Mouse (Mus musculus): Measurements from ENCODE around the gene Sel1l2.
"Not testable (repeated sequence)": the region's sequence is repeated elsewhere in the genome, so short reads cannot be mapped to it uniquely, and the experiment has no call there.

The Sel1l2 gene

GRCm38 (mm10) chr2:140203756-140204155 lies 185.8 kb downstream of the Sel1l2 start:
- DNase-seq, result no peak

GRCm38 (mm10) chr2:140202573-140202972 lies 186.9 kb downstream of the Sel1l2 start:
- DNase-seq, result peak; percentile 46

GRCm38 (mm10) chr2:140200713-140201112 lies 188.8 kb downstream of the Sel1l2 start:
- DNase-seq, result no peak

GRCm38 (mm10) chr2:140185685-140186210 lies 203.8 kb downstream of the Sel1l2 start:
- DNase-seq, result not testable (repeated sequence)
